Mouse (Mus musculus): ENCODE data around the gene Scgb1b12. TPM values are rescaled to one million over a fixed set of nuclear protein-coding genes. Genes with fewer than 3 reads are reported as not detected.
"Not testable (repeated sequence)": the region's sequence is repeated elsewhere in the genome, so short reads cannot be mapped to it uniquely, and the experiment has no call there.

The Scgb1b12 gene
- polyA plus RNA-seq (2021) = not detected

- DNase-seq (ENCODE audit: low read depth, low spot score); POLR2A ChIA-PET; ATAC-seq; CTCF ChIA-PET; H3K27me3 ChIP-seq; in situ Hi-C loops (cut with MboI; ENCODE audit: low pct_unique_long_range_greater_than_20kb): not testable (repeated sequence)
Observed at GRCm38 (mm10) chr7:32333882-32334281, at the start of gene Scgb1b12. Gene Scgb1b12, plus strand, starts transcription at chr7:32334182.

- H3K27me3 ChIP-seq; DNase-seq (ENCODE audit: low read depth, low spot score); POLR2A ChIA-PET; ATAC-seq; in situ Hi-C loops (cut with MboI; ENCODE audit: low pct_unique_long_range_greater_than_20kb); CTCF ChIA-PET: not testable (repeated sequence)
Observed at GRCm38 (mm10) chr7:32327145-32327544, 6.8 kb upstream of the Scgb1b12 start, which contains the start of gene Scgb2b12. Gene Scgb2b12, minus strand, starts transcription at chr7:32327245.

Other genes starting within 250 kb of the Scgb1b12 start
- gene Scgb1b10, start 233.3 kb upstream of the Scgb1b12 start, polyA plus RNA-seq (2021) = not detected
- not detected for gene Scgb2b11, start 123.0 kb upstream of the Scgb1b12 start, polyA plus RNA-seq (2021)
- not detected for gene Scgb1b11, start 111.3 kb upstream of the Scgb1b12 start, polyA plus RNA-seq (2021)
- gene Scgb2b12, start 6.9 kb upstream of the Scgb1b12 start, polyA plus RNA-seq (2021) = not detected
- not detected for gene Scgb1b29, start 107.4 kb downstream of the Scgb1b12 start, polyA plus RNA-seq (2021)

Measured in Patski (cell line).